Mouse (Mus musculus) cerebellum, postnatal 36 days (tissue): ENCODE results near the gene Cfap97.
A peak's percentile ranks its signal among the peaks of the same experiment; 100 is the strongest.

Experiments
- DNase-seq, 2 experiments: peaks; one replicate each; pipeline ENCODE4 v3.0.0; 2021 to 2022; ENCODE audit warnings: mixed read lengths in 2 of 2

Cfap97 gene

DNA sequence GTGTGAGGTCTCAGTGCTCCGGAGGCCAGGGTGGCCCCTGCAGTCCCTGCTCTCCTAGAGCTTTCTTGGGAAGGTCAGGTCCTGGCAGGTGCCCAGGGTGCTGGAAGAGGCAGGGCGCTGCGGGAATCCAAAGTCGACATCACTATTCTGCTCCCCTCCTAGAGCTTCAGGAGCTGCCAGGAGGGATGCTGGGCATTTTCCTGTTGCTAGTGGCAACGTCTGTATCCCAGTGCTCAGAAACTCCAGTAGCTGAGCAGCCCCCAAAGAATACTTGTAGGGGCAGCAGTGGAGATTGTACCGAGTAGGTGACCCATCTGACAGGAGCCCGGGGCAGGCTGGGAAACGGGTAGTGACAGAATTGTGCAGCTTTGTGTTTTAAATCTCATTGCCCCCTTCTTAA lies 81.2 kb downstream of the Cfap97 start:
- no peak for DNase-seq

GRCm38 (mm10) chr8:46234736-46235135 lies 83.2 kb downstream of the Cfap97 start:
- no peak for DNase-seq

- no peak for DNase-seq
These were observed 85.1 kb downstream of the Cfap97 start for GRCm38 (mm10) chr8:46236441-46237223.

DNA sequence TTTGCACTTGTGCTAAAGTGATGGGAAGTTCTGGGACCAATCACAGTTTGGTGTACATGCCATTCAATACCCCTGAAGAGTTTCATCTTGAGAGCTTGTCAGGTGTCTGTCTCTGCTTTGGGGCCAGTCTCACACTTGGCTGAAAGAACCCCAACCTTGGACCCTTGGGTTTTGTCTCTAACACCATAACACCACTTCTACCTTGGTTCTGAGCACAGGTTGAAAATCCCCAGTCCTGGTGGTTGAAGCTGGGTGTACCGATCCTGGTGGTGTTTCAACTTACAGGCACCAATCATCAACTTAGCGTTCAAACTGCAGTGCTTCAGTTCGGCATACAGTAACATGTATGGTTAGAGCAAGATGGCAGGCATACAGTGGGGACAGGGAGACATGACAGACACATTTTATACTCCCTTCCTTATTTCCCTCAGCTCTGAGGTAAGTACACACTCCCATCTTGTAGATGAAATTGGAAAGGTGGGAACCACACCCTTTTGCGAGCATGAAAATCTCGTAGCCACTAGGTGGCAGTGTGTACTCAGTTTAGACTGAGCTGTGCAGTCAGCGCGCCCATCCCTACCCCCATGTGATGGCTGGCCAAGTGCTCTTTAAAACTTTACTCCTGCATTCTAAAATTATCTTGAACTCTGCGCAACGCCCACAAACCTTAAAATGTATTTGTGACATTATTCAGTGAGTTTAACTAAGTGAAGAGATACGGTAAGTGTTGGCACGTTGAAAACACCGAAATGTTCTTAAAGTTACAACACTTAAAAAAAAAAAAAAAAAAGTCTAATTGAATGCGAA lies 90.2 kb downstream of the Cfap97 start:
- peak; percentile 66 to 68 for DNase-seq

DNA sequence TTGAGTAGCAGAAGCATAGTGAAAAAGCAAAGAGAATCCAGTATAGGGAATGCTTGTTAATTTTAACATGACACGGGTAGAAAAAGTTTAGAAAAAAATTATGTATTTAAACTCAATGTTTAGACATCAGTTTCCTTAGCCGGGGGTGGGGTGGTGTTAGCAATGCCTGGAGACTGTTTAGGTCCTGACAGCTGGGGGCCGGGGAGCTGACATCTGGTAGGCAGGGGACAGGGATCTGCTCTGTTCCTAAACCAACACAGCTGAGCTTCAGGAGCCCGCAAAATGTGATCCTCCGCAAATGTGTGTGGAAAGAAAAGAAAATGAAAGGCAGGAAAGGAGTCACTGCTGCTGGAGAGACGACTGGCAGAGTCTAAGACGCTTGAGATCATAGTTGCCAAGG lies 91.4 kb downstream of the Cfap97 start:
- no peak for DNase-seq
